Mouse (Mus musculus) embryonic stem cell, embryonic (primary cell): ENCODE results near the gene Gm20388.
"Not testable (repeated sequence)": the region's sequence is repeated elsewhere in the genome, so short reads cannot be mapped to it uniquely, and the experiment has no call there.

Source experiments
- CTCF ChIA-PET, 4 experiments: fragments of 300-600 bp in 2 of 4; fragments of 350-600 bp in 2 of 4; sonication (Branson Sonifier 250); formaldehyde crosslinking; loops; one replicate each; lab custom pipeline; 2022; ENCODE audit warnings: inconsistent platforms in 2 of 4; lab: Charles Lee
- POLR2A ChIA-PET, 4 experiments: fragments of 300-600 bp in 2 of 4; fragments of 350-600 bp in 2 of 4; sonication (Branson Sonifier 250); formaldehyde crosslinking; loops; one replicate each; lab custom pipeline; 2022; ENCODE audit warnings: antibody characterized with exemption in 4 of 4, inconsistent platforms in 1 of 4; lab: Charles Lee

Gm20388 gene

GRCm38 (mm10) chr8:123254099-123254885 is 3343.7 kb downstream of the Gm20388 start, which contains the start of the genes Zfp276 and Vps9d1:
Gene Zfp276 (plus strand): TSS chr8:123254195.
Gene Vps9d1 (minus strand): TSS chr8:123254348.
- POLR2A ChIA-PET = interaction anchor here (0.6 to 5.9 kb wide), 33 partner anchors 8 to 962 kb away, joined by 3 to 46 read pairs (median 4); partner anchors contain the start of genes Spata2l (in 4 of the 4), Chmp1a (in 2 of the 4), Spata33 (in 2 of the 4) and Cdk10 (in 1 of the 4)
- CTCF ChIA-PET = interaction anchor here (0.5 to 1.5 kb wide), 11 partner anchors 17 to 273 kb away, joined by 3 to 10 read pairs (median 3); partner anchors contain the start of gene Mc1r (in 1 of the 4)

DNA sequence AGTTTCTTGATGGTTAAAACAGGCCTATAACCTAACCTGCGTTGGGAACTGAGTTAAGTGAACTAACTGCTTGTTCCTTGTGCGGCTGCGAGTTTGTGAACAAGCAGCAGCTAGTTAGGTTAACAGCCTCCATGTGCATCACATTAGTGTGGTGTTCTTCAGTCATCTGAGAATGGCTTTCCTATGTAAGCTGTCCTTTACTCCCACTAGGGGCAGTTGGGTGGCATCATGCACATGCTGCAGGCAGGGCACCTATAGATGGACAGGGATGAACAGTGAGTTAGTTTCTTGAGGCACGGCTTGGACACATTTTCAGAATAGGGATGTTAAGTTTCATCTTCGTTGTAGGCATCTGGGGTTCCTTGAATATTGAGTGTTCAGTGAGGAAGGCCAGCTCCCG is 3344.5 kb downstream of the Gm20388 start:
- CTCF ChIA-PET = interaction anchor here in 3 of 4 experiments (0.6 to 1.7 kb wide), 5 partner anchors 21 to 1356 kb away, joined by 3 to 5 read pairs (median 5); no protein-coding TSS in a partner anchor

GRCm38 (mm10) chr8:123257114-123257513 is 3346.5 kb downstream of the Gm20388 start:
- ChIA-PET POLR2A (interaction anchor here in 2 of 4 experiments (0.7 to 5.9 kb wide), 5 partner anchors 8 to 33 kb away, joined by 3 to 44 read pairs (median 3); partner anchors contain the start of genes Cdk10 (in 1 of the 2) and Spata2l (in 1 of the 2)), CTCF (interaction anchor here in 1 of 4 experiments (0.6 to 0.8 kb wide), 2 partner anchors 33 to 172 kb away, joined by 3 read pairs; no protein-coding TSS in a partner anchor)

More for the DNA sequence above, 3344.5 kb downstream of the Gm20388 start:
- POLR2A ChIA-PET = interaction anchor here in 3 of 4 experiments (0.6 to 5.9 kb wide), 24 partner anchors 8 to 962 kb away, joined by 3 to 46 read pairs (median 4); partner anchors contain the start of genes Chmp1a (in 2 of the 3), Spata2l (in 2 of the 3), Spata33 (in 2 of the 3) and Cdk10 (in 1 of the 3)

GRCm38 (mm10) chr8:123257593-123257992 is 3347.0 kb downstream of the Gm20388 start:
- POLR2A ChIA-PET = interaction anchor here in 2 of 4 experiments (0.7 to 5.9 kb wide), 5 partner anchors 8 to 25 kb away, joined by 3 to 44 read pairs (median 4); partner anchors contain the start of gene Spata2l (in 1 of the 2)
- CTCF ChIA-PET = interaction anchor here in 1 of 4 experiments (0.6 to 0.8 kb wide), 2 partner anchors 32 to 172 kb away, joined by 3 read pairs; no protein-coding TSS in a partner anchor

DNA sequence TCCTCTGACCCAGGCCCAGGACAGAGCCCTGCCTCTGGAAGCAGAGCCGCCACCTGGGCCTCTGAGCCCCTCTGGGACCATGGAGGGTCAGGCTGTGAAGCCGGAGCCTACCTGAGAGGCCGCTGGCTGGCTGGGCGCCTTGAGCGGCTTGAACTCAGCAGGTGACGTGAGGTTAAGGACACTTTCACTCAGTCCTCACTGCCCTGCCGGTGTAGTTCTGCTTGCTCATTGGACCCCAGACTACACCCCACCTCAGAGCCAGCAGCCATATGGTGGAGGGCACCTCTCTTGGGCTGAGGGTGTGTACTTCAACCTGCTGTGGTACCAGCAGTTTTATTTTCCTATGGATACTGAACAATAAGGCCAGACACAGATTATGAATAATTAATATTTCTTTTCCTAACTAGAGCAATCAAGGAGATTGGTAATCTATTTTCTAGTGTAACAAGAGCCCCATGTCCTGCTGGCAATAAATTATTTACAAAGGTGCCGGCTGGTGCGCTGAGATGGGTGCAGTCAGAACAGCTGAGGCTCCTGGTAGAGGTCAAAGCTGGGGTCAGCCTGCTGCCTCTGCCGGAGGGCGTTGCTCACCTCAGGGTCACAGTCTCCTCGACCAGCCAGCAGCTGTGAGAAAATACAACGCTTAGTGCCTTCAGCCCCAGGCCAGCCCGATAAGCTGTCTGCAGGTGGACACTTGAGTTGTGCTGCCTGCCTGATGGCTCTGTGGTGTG is 3357.4 kb downstream of the Gm20388 start:
- ChIA-PET POLR2A (interaction anchor here in 2 of 4 experiments (1.2 to 3.2 kb wide), 6 partner anchors 7 to 34 kb away, joined by 3 to 11 read pairs (median 4); partner anchors contain the start of genes Vps9d1 (in 2 of the 2), Zfp276 (in 2 of the 2) and Spata2l (in 1 of the 2)), CTCF (interaction anchor here in 2 of 4 experiments (0.5 to 1.6 kb wide), 2 partner anchors 22 to 47 kb away, joined by 4 to 5 read pairs; no protein-coding TSS in a partner anchor)

- ChIA-PET POLR2A (interaction anchor here in 3 of 4 experiments (0.7 to 3.1 kb wide), 20 partner anchors 10 to 163 kb away, joined by 3 to 16 read pairs (median 3); partner anchors contain the start of genes Vps9d1 (in 2 of the 3), Zfp276 (in 2 of the 3), Chmp1a (in 1 of the 3) and Cpne7 (in 1 of the 3)), CTCF (interaction anchor here (0.6 to 2.4 kb wide), 10 partner anchors 17 to 164 kb away, joined by 3 to 12 read pairs (median 3); partner anchors contain the start of genes Mc1r (in 1 of the 4), Vps9d1 (in 1 of the 4) and Zfp276 (in 1 of the 4))
Observed at GRCm38 (mm10) chr8:123271147-123271546, 3360.5 kb downstream of the Gm20388 start.

GRCm38 (mm10) chr8:123271901-123272300 is 3361.3 kb downstream of the Gm20388 start:
- ChIA-PET POLR2A (interaction anchor here in 3 of 4 experiments (0.9 to 3.1 kb wide), 13 partner anchors 10 to 165 kb away, joined by 3 to 16 read pairs (median 3); partner anchors contain the start of genes Vps9d1 (in 2 of the 3), Zfp276 (in 2 of the 3), Chmp1a (in 1 of the 3) and Cpne7 (in 1 of the 3)), CTCF (interaction anchor here (0.6 to 2.4 kb wide), 9 partner anchors 18 to 165 kb away, joined by 3 to 12 read pairs (median 3); partner anchors contain the start of genes Mc1r (in 1 of the 4), Vps9d1 (in 1 of the 4) and Zfp276 (in 1 of the 4))

GRCm38 (mm10) chr8:123274447-123274846 is 3363.8 kb downstream of the Gm20388 start:
- ChIA-PET POLR2A (interaction anchor here in 1 of 4 experiments (1.3 to 2.3 kb wide), 4 partner anchors 20 to 49 kb away, joined by 3 to 6 read pairs (median 4); partner anchors contain the start of gene Vps9d1), CTCF (interaction anchor here in 1 of 4 experiments (1.3 to 1.4 kb wide), 2 partner anchors 16 to 72 kb away, joined by 3 read pairs; no protein-coding TSS in a partner anchor)

DNA sequence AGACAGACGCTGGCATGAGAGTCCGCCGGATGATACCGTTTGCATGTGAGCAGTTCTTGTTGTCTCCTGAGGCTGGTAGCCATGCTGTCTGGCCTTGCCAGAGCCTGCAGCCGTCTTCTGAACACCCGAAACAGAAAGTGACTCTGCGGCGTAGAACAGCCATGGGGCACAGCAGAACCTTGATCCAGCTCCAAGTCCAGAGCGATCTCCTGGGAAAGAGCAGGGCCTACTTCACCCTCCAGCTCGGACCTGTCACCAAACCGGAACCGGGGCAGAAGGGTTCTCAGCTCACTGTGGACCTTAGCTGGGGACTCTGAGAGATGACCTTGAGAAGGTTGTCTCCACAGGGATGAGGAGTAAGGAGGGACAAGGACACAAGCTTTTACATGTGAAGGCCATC is 3364.5 kb downstream of the Gm20388 start:
- ChIA-PET CTCF (interaction anchor here in 2 of 4 experiments (0.5 to 1.4 kb wide), 3 partner anchors 15 to 73 kb away, joined by 3 to 6 read pairs (median 3); no protein-coding TSS in a partner anchor), POLR2A (interaction anchor here in 1 of 4 experiments (1.0 to 2.3 kb wide), 5 partner anchors 8 to 49 kb away, joined by 3 to 6 read pairs (median 4); partner anchors contain the start of gene Vps9d1)

DNA sequence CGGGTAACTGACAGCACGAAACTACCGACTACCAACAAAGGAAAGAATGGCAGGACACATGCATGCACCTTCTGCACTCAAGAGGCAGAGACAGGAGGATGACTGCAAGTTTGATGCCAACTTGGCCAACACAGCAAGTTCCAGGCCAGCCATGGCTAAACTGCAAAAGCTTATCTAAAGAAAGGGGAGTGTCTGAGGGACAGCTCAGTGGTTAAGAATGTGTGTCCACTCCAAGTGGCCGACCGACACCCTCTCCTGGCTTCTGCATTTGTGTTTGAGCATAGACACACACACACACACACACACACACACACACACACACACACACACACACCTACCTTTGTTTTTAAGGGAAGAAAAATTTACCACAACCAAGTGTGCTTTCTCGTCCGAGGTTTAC is 3367.8 kb downstream of the Gm20388 start:
- ChIA-PET CTCF (interaction anchor here in 3 of 4 experiments (0.6 to 2.0 kb wide), 3 partner anchors 11 to 75 kb away, joined by 3 to 27 read pairs (median 8); no protein-coding TSS in a partner anchor), POLR2A (interaction anchor here in 1 of 4 experiments (0.8 to 1.3 kb wide), 2 partner anchors 12 to 42 kb away, joined by 3 to 5 read pairs; partner anchors contain the start of gene Spata2l)

- POLR2A ChIA-PET = interaction anchor here in 2 of 4 experiments (1.2 to 1.6 kb wide), 2 partner anchors 10 to 29 kb away, joined by 3 read pairs; no protein-coding TSS in a partner anchor
Observed at GRCm38 (mm10) chr8:123279828-123280227, 3369.2 kb downstream of the Gm20388 start.

GRCm38 (mm10) chr8:123280302-123281094 is 3369.9 kb downstream of the Gm20388 start:
- CTCF ChIA-PET = interaction anchor here in 2 of 4 experiments (1.3 to 1.4 kb wide), 2 partner anchors 10 kb away, joined by 5 read pairs; no protein-coding TSS in a partner anchor

More at GRCm38 (mm10) chr8:123279828-123280227, 3369.2 kb downstream of the Gm20388 start:
- CTCF ChIA-PET = no interaction called here

DNA sequence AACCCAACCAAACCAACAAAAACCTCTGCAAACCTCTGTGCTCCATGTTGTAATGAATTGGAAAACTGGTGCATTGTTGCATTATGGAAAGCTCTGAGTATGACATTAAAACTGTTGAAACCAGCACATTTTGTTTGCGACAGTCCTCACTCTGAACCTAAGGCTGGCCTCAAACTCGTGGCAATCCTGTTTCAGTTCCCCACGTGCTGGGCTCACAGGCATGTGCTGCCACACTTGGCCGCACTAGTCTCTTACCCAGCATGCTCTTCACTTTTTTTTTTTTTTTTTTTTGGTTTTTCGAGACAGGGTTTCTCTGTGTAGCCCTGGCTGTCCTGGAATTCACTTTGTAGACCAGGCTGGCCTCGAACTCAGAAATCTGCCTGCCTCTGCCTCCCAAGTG is 3372.4 kb downstream of the Gm20388 start:
- POLR2A ChIA-PET = interaction anchor here in 1 of 4 experiments (0.6 to 0.8 kb wide), 4 partner anchors 49 to 124 kb away, joined by 3 to 5 read pairs (median 4); partner anchors contain the start of gene Mc1r

More at GRCm38 (mm10) chr8:123280302-123281094, 3369.9 kb downstream of the Gm20388 start:
- POLR2A ChIA-PET = interaction anchor here in 2 of 4 experiments (0.6 to 1.6 kb wide), 3 partner anchors 11 to 188 kb away, joined by 3 to 4 read pairs (median 3); no protein-coding TSS in a partner anchor

DNA sequence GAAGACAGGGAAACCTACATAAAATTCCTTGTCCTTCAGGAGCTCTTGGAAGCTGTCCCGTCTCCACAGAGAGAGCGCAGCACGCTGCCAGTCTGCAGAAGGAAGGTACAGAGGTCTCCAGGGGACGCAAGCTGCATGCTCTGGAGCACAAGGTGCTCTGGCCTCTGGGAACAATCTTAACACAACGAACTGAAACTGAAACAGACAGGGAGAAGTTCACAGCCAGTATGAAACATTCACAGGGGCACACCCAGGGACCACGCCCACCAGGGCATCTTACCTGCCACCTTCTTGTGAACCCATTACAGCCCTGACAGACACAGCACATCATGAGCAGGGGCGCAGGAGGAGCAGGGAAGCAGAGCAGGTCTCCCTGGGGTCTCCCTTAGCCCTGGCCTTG is 3373.3 kb downstream of the Gm20388 start:
- POLR2A ChIA-PET = interaction anchor here in 1 of 4 experiments (1.1 kb wide), 1 partner anchor 30 kb away, joined by 3 read pairs; the partner anchor contains the start of genes Vps9d1 and Zfp276
- CTCF ChIA-PET = interaction anchor here in 1 of 4 experiments (0.5 to 0.7 kb wide), 2 partner anchors 18 to 82 kb away, joined by 3 read pairs; no protein-coding TSS in a partner anchor

More for the DNA sequence above, 3372.4 kb downstream of the Gm20388 start:
- CTCF ChIA-PET = not testable (repeated sequence)

DNA sequence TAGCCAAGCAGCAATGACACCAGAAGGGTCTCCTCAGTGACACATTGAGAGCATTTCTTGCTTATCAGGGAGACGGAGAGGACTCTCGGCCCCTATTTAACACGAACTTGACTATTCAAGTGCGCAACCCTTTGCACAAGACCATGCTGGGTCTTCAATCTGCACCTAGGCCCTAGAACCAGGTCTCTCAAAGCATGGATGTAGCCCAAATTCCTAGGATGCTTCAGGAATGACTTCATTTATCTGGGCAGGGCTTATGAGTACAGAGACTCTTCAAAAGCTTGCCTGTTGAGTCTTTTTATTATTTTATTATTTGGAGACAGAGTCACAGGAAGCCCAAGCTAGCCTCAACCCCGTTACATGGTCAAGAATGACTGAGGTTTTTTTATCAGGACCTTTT is 3373.9 kb downstream of the Gm20388 start:
- ChIA-PET CTCF (interaction anchor here in 1 of 4 experiments (0.7 kb wide), 1 partner anchor 82 kb away, joined by 3 read pairs; no protein-coding TSS in a partner anchor), POLR2A (interaction anchor here in 1 of 4 experiments (1.1 kb wide), 1 partner anchor 30 kb away, joined by 3 read pairs; the partner anchor contains the start of genes Vps9d1 and Zfp276)
